Mouse (Mus musculus): ENCODE results near the gene Kansl1. TPM values are rescaled to one million over a fixed set of nuclear protein-coding genes. Genes with fewer than 3 reads are reported as not detected.

Kansl1 gene
- polyA plus RNA-seq, 1 experiment = 90.7 TPM

DNA sequence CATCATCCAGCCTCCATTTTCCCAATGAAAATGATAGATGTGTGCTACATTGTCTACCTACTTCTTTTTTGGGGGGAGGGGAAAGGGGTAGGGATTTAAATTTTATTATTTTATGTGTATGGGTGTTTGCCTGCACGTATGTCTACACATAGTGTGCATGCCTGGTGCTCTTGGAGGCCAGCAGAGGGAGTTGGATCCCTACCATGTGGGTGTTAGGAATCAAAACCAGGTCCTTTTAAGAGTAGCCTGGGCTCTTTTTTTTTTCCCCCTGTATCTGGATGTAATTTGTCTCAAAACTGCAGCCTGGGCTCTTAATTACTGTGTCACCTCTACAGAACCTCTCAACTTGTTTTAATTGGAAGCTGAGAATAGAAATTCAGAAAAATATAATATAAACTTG lies 89.0 kb downstream of the Kansl1 start:
- no peak for DNase-seq (ENCODE audit: extremely low spot score in 1 of 2, low spot score in 1 of 2)

DNA sequence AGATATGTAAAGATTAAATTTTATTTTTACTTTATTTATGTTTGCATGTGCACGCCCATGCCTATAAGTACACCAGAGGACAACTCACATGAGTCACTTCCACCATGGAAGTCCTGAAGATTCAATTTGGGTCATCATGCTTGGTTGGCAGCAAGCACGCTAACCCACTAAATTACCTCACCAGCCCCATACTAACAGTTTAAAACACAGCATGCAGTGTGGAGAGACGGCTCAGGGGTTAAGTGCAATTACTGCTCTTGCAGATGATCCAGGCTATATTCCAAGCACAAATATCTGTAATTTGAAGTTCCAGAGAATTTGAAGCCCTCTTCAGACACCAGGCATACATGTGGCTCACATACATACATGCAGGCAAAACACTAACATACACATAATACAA lies 92.4 kb downstream of the Kansl1 start:
- DNase-seq (ENCODE audit: extremely low spot score in 1 of 2, low spot score in 1 of 2) = no peak

DNA sequence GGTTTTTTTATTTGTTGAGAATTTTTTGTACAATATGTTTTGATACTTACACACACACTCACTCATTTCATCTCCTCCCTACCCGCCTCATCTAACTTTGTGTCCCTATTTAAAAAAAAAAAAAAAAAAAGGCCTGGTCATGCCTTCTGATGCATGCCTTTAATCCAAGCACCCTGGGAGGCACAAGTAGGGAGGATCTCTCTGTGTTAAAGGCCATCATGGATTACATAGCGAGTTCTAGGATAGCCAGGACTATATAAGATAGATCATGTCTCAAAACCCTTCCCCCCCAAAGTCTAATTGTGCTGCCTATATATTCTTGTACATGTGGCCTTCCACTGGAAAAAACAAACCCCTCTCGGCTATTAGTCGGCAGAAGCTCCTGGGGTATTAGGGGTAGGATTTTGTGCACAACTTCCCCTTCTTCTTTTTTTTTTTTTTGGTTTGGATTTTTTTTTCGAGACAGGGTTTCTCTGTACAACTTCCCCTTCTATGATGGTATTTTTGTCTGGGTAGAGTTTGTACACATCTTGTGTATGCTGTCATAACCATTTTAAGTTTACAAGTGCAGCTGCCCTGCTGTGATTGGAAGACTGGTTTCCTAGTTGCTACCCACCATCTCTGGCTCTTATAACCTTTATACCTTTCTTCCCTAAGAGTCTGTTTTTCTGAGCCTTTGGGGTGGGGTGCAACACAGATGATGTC lies 101.0 kb downstream of the Kansl1 start:
- no peak for DNase-seq (ENCODE audit: extremely low spot score in 1 of 2, low spot score in 1 of 2)

DNA sequence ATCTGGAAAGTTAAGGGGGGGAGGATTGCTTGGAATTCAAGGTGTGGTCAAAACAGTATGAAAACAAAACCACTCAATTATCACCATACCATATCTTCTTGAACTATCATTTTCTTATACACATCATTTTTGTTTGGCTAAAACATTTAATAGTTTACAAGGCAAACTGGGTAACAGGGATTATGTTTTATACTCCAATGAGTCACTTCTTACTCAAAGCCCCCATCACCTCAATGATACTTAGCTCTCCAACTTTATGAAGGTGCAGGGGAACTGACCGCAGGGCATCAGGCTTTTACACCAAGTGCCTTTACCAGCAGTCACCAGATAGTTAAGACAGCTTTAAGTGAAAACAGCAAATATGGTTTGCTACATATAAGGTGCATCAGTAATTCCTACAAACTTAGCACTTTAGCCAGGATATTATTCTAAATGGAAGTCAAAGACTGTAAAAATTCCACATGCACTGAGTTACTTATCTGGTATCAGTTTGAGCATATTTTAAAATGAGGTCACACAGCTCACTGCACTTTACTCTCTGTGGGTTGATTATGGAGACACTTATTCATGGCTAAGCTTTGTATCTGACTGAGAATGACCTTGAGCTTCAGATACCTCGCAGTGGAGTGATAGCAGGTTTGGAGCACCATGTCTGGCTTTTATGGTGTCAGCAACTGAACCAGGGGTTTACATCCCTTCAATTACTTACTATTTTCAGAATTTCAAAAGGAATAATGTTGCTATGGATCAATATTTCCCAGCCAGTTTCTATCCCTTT lies 104.6 kb downstream of the Kansl1 start:
- no peak for DNase-seq (ENCODE audit: extremely low spot score in 1 of 2, low spot score in 1 of 2)

DNA sequence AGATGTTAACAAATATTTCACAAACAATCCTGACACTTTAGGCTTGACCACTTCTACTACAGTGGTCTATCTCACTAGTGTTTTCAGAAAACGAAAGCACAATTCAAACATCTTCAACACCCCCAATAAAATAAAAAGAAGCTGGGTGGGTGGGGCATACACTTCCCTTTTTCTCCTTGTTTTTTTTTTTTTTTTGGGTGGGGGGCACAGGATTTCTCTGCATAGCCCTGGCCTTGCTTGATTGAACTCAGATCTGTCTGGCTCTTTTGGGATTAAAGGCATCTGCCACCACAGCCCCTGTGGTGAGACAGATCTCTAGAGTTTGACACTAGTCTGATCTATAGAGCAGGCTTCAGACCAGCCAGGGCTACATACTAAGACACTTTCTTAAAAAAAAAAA lies 106.0 kb downstream of the Kansl1 start:
- no peak for DNase-seq (ENCODE audit: extremely low spot score in 1 of 2, low spot score in 1 of 2)

DNA sequence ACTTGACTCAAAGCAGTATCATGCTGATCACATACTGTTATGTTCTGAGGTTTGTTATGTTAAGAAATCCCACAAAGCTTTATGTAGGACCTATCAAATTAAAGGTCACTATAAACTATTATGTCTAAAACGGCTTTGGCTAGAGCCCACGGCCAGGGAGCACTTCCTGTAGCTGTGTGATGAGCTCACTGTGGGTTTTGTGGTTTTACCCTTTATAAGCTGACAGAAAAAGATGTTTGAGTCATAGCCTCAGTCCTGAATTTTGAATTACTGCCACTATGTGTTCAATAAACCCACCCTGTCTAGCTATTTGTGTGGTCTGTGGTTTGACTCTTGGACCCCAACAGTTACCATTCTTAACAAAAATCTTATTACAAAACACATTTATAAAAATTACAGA lies 106.9 kb downstream of the Kansl1 start:
- no peak for DNase-seq (ENCODE audit: extremely low spot score in 1 of 2, low spot score in 1 of 2)

DNA sequence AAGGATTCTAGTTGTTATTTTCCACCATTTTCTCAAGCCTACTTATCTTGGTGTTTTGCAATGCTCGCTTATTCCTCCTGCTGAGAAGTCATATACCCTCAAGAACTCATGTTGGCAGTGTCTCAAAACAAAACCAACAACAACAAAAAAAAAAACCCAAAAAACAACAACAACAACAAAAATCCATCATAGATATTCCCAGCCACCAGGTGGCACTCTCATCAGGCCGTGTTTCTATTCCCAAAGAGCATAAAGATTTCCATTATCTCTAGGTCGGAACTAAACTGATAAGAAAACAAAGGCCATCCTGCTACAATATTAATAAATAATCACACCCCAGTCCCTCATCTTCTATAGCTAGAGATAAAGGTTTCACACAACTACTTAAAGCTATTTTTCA lies 121.7 kb downstream of the Kansl1 start:
- DNase-seq (ENCODE audit: extremely low spot score in 1 of 2, low spot score in 1 of 2) = peak in 1 of 2 experiments; percentile 49

DNA sequence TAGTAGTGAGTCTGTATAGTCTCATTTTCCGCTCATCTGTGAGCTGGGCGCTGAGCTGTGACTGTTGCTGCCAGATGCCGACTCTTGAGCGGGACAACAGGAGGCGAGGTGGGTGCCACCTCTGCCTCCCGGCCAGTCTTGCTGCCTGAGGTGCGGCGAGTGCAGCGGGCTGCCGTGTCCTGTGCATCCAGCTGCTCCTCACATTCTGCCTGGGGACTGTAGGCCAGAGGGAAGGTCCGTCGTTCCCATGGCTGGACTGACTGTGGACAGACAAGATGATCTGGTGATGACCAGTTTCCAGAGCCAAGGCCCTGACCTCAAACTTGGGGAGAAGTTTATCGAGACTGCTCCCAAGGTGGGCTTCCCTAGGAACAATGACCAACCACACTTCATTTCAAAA lies 133.7 kb downstream of the Kansl1 start:
- DNase-seq (ENCODE audit: extremely low spot score in 1 of 2, low spot score in 1 of 2) = no peak

DNA sequence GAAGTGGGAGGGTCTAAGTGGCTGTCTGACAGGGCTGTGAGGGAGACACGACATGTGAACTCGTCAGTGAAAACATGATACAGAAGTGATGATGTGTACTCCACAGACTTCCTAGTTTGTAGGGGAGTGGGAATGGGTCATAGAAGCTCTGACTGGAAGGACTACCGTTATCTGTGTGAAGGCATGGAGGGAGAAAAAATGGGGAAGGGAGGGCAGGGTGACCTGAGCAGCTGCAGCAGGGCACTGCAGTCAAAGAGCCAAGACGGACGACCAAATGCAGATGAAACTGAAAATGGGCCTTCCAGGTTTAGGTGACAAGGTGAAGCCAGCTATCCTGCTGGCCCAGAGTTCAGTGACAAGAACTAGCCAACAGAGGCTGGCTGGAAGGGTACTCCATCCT lies 134.5 kb downstream of the Kansl1 start:
- DNase-seq (ENCODE audit: extremely low spot score in 1 of 2, low spot score in 1 of 2) = no peak

DNA sequence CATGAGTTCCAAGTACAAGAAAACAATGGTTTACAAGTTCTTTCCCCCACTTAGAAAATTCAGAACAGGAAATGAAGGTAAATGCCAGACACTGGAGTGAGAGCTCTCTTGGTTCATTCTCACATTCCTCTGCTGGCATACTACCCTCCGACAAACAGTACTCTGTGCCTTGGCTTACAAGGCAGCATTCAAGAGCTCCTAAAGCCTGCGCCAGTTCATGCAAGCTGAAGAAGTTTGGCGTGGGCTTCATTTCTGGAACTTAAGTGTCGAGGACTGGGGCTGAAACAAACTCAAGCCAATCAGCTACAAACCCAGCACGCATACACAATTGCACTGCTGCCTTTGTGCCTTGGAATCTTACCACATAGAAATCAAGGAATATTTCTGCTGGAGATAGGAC lies 136.6 kb downstream of the Kansl1 start:
- peak in 1 of 2 experiments; percentile 58 for DNase-seq (ENCODE audit: extremely low spot score in 1 of 2, low spot score in 1 of 2)

DNA sequence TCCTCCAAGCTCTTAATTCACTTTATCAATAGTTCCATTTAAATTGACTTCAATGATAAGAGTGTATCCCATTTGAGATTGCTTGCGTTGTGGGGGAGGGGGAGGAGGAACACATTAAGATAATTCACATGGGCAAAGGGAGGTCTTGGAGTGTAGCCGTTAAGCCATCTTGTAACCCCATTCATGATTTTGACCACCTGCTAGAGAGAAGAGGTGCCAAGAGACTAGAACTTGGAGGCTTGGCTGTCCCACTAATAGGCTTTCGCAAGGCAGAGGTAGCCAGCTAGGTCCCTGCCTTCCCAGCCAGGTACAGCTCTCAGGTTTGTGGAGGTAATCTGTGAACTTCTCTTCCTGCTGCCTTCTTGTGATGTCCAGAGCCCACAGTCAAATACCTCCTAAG lies 137.5 kb downstream of the Kansl1 start:
- no peak for DNase-seq (ENCODE audit: extremely low spot score in 1 of 2, low spot score in 1 of 2)

DNA sequence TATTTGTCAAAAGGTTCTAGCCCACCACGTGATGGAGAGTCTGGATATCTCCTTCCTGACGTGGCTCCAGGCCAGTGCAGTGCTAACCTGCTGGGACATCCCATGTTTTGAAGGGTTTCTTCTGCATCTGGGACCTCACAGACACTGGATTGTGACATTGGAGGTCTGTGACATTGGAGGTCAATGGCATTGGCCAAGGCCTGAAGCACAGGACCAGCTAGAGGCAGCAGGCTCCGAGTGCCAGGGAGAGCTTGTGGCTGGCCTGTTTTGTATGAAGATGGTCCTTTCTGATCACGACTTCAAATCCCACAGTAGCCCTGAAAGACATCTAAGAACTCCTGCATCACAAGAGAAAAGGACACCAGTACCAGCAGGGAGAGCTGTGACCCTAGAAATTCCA lies 138.5 kb downstream of the Kansl1 start:
- no peak for DNase-seq (ENCODE audit: extremely low spot score in 1 of 2, low spot score in 1 of 2)

DNA sequence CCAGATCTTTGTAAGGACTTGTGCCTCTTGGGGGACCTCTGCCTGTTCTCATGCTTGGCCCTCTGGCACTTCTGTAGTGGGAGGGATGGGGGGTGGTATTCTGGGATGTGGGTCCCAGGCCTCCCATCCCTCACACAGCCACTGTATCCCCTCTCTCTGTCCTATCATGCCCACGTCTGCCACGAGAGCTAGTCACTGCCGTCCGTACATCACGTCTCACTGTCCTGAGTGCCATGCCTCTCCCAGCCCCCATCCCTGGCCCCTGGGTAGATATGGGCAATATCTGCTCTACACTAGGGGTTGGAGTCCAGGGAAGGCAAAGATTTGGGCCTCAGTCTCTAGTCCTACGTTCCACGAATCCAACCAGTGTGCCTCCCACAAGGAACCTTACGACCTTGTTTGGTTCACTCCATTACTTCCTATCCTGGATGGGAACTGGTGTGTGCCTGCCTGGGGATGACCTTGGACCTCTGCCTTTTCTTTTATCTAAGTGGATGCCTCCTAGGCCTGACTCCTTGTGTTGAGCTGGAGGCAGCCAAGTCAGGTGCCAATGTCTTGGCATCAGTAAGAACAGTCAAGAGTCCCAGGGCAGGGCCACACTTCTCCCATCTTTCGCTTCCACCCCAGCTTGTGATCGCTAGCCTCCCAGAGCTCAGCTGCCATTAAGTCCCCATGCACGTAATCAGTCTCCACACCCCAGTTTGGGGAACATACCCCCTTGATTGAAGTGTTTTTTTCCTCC lies 139.3 kb downstream of the Kansl1 start:
- no peak for DNase-seq (ENCODE audit: extremely low spot score in 1 of 2, low spot score in 1 of 2)

DNA sequence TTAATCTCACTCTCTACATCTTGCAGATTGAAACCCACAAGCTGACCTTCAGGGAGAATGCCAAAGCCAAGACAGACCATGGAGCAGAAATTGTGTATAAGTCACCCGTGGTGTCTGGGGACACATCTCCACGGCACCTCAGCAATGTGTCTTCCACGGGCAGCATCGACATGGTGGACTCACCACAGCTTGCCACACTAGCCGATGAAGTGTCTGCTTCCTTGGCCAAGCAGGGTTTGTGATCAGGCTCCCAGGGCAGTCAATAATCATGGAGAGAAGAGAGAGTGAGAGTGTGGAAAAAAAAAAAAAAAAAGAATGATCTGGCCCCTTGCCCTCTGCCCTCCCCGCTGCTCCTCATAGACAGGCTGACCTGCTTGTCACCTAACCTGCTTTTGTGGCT lies 140.7 kb downstream of the Kansl1 start:
- no peak for DNase-seq (ENCODE audit: extremely low spot score in 1 of 2, low spot score in 1 of 2)

DNA sequence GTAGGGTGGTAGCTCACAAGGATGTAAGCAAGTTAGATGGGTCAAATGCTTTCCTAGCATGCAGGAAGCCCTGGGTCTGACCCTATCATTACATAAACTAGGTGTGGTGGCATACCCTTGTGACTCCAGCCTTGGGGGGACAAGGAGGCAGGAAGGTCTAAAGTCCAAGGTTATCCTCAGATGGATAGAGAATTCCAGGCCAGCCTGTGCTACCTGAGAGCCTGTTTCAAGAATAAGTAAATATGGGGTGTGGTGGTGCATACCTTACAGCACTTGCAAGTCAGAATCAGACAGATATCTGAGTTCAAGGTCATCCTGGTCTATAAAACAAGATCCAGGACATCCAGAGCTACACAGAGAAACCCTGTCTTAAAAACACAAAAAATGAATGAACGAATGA lies 141.2 kb downstream of the Kansl1 start:
- no peak for DNase-seq (ENCODE audit: extremely low spot score in 1 of 2, low spot score in 1 of 2)

DNA sequence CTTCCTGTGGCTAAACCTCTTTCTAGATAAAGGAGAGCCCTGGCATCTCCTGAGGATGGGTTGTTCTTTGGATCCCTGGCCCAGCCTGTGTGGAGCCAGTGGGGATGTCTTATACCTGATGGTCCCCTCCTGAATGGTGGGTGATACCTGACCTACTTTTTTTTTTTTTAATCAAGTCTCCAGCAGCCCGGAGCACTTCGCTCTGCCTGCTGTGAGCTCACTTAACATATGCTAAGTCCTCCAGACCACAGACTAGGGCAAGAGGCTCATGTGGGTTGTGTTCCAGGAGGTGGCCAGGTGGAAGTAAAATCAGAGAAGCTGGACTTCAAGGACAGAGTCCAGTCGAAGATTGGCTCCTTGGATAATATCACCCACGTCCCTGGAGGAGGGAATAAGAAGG lies 146.5 kb downstream of the Kansl1 start:
- no peak for DNase-seq (ENCODE audit: extremely low spot score in 1 of 2, low spot score in 1 of 2)

DNA sequence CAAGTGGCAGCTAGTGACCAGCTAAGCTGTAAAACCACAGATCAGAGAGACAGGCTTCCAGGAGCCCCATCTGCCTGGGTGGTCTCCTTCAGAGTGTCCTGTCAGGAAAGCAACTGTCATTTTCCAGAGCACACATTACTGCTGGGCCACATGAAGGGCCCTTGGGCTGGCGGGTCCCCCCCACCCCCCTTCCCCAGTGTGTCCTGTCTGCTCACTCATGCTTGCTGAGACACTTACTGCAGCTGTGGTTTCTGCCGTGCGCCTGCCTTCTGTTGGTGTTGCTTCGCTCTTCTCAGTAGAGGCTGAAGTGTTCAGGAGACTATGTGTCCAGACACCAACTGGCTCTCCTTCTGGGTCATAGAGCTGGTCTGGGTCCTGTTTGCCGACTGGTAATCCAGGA lies 148.2 kb downstream of the Kansl1 start:
- no peak for DNase-seq (ENCODE audit: extremely low spot score in 1 of 2, low spot score in 1 of 2)

DNA sequence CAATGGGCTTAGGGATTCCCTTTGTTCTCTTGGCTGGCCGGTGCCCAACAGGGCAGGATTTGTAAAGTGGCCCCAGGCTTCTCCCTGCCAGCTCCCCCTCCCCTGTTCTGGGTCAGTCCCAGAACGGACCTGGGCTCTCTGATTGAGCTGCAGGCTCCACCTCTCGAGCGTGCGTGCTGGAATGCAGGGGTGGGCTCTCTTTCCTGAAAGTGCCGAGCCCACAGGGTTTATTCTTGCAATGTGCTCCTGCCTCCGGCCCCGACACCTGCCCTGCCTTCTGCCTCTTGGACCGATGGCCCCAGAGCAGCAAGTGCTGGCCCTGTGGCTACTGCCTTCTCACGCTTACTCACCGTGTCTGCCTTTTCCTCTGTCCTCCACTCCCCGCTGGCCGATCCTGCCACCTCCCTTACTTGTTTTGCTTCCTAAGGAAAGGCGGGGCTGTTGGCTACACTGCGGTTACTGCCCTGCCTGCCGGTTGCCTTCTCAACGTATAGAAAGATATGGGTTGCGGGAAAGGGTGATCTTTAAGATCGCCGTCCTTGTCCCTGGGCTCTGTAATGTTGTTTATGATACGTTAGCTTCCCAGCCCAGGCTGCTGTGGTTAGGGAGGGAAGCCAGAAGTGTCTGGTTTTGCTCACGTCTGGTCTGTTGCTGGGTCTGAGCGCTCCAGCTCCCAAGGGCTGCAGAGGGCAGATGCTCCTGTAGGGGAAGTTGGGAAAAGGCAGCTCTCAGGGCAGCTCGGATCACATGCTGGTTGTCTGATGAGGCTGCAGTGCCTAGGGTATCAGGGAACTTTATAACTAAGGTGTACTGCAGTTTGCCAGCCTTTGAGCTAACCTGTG lies 149.5 kb downstream of the Kansl1 start:
- no peak for DNase-seq (ENCODE audit: extremely low spot score in 1 of 2, low spot score in 1 of 2)

DNA sequence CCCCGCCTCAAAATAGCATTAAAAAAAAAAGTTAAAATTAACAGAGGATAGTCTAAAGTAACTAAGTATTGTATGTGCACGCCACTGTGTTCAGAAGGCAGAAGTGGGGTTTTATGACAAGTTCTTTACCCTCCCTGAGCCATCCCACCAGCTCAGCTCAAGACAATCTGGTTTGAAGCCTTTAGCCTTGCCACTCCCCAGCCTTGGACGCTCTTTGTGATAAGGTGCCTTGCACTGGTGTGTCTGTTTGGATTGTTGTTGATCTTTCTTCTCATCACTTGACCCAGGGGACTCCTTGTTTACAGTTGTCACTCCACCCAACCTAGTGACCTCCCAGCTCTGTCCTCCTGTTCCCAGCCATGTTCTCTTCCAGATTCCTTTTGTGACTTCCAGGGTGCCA lies 151.0 kb downstream of the Kansl1 start:
- DNase-seq (ENCODE audit: extremely low spot score in 1 of 2, low spot score in 1 of 2) = no peak

DNA sequence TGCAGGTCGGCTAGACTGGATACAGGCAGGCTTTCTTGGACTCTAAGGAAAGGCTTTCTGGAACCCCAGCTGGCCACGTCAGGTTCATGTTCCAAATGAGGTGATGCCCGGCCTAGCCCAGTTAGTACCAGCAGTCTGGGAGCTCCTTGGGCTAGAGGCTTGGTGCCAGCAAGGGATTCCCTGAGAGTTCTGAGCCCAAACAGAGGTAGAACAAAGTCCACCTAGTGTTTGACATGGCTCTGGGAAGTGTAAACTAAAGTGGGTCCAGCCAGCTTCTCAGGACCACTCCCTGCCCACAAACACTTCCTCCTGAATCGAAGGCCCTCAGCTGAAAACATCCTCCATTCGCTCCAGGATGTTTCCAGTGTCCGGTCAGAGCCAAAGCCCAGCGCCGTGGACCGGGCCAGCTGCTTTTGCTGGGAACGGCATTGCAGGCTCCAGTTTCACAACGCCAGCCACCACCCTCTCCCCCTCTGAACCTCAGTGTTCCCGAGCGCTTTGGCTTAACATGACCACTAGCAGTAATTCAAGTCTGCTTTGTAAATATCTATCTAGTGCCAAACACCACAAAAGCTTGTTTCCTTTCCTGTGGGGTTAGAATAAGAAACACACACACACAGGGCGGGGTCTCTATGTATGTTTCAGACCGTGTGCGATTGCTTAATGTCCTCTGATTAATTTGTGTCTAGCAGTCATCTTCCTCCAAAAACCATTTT lies 151.8 kb downstream of the Kansl1 start:
- no peak for DNase-seq (ENCODE audit: extremely low spot score in 1 of 2, low spot score in 1 of 2)

All from frontal cortex, adult 2 months (tissue).